Mouse (Mus musculus): ENCODE measurements around the gene Lsm4.
A peak's percentile ranks its signal among the peaks of the same experiment; 100 is the strongest.

DNA sequence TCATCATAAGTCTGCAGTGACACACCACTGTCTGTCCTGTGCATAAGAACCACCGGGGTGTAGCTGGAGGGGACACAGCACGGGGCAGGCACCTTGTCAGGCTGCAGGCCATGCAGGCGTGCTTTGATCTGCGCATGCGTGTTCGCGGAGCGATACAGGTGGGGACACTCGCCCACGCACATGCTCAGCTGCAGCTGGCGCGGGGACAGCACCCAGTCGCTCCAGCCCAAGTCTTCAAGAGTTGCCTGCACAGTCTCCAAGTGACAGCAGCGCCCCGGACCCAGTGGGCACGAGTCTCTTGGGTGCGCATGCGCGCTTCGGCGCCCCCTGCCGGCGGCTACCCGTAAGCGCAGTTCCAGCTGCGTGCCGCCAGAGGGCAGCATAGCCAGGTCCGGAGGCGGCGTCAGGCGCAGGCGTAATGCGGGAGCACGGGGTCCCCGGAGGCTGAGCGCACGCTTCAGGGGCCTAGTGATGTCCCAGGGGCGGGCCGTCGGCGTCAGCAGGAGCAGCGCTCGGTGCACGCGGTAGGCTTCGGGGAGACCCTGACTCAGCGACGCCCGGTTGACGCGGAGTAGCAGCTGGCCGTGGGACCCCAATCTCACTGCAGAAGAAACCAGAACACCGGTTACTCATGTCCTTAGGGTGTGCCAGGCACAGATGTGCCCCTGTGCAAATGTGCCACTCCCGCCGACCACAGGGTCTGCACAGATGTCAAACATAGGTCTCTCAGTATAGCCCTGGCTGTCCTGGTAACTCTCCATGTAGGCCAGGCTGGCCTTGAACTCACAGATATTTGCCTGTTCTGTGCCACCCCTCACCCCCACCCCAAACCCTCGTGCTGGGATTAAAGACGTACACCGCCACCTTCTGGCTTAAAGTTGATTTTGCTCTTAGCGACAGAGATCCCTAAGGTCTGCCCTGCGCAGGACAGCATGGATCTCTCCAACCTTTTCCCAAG is 43.2 kb upstream of the Lsm4 start:
- TF ChIP-seq CTCF (IDR thresholded peaks at IDR 0.05; ENCODE audit: low read depth) (peak; percentile 100), EP300 (IDR thresholded peaks at IDR 0.05; ENCODE audit: low read depth) (no peak)

Measured in liver, embryonic 14.5 days (tissue).